Mouse (Mus musculus): ENCODE data around the gene Fap.

DNA sequence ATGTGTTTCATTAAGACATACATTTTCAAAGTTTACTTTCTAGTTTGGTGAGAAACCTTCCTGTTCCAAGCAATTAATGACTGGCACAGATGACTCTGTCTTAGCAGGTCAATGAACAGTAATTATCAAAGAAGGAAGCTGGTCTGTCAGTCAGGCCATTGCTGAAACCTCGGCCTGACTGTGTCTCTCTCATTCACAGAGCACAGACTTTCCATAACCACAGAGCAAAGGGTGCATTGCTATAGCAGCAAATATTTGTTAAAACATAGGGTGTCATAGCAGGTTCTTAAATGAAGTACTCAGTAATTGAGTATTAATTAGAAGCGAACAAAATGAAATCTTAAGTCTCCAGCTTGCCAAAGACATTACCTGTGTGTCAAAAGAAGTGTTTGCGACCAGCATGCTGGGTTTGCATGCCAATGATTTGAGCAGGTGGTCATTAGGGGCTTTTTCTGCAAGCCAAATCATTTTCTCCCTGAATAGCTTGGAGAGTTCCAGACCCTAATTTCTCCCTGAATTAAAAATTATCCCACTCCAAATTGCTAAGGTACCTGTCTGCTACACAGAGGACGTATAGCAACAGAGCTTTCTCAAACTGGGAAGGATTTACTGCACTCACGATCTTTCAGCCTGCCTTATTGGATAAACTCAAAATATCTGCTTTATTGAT is 76.4 kb downstream of the Fap start:
- TF ChIP-seq POLR2A (IDR thresholded peaks at IDR 0.05; ENCODE audit: low read depth, low read length) (no peak), CTCF (IDR thresholded peaks at IDR 0.05; ENCODE audit: borderline replicate concordance, insufficient read depth, low read length) (no peak)
